Mouse (Mus musculus) cortical plate, adult 2 months (tissue): ENCODE measurements around the gene Homer1. TPM values are rescaled to one million over a fixed set of nuclear protein-coding genes. Genes with fewer than 3 reads are reported as not detected.

Source experiments
- H3K27ac ChIP-seq: fragments of 200-500 bp; 2 replicates; pipeline ENCODE4 v1.5.1; 2012; ENCODE audit warnings: low read length, control low read depth, inconsistent platforms; ENCODE audit not compliant: insufficient read depth
- H3K4me1 ChIP-seq: fragments of 200-500 bp; 2 replicates; pipeline ENCODE4 v1.6.1; 2011; ENCODE audit warnings: low read length; ENCODE audit not compliant: control insufficient read depth, insufficient read depth
- H3K4me3 ChIP-seq: fragments of 200-500 bp; 2 replicates; pipeline ENCODE4 v1.5.1; 2011; ENCODE audit warnings: mild to moderate bottlenecking, low read length, control low read depth; ENCODE audit not compliant: insufficient read depth
- CTCF ChIP-seq: fragments of 200-500 bp; IDR thresholded peaks from 2 replicates; pipeline ENCODE4 v1.5.1; 2011; ENCODE audit warnings: mild to moderate bottlenecking, control low read depth, low read length; ENCODE audit not compliant: insufficient read depth; ENCODE audit errors: extremely low read depth
- POLR2A ChIP-seq: fragments of 200-500 bp; IDR thresholded peaks from 2 replicates; pipeline ENCODE4 v1.6.1; 2011; ENCODE audit warnings: mild to moderate bottlenecking, low read length, control low read depth; ENCODE audit not compliant: insufficient read depth; ENCODE audit errors: extremely low read depth
- polyA plus RNA-seq: library from polyadenylated mRNA; depleted of rRNA; stranded (reverse); fragments of >200 nt; gene quantifications from 2 replicates; pipeline ENCODE4 v1.2.3, GENCODE M21; 2012

Gene Homer1
- polyA plus RNA-seq, 1 experiment = 82.5 TPM

- Histone ChIP-seq H3K4me1 (peaks cover 2% of the 10 kb centered on the region; the same call in 1 of the 2 replicates), H3K27ac (no peak overlapping the region), H3K4me3 (no peak overlapping the region)
- no peak for TF ChIP-seq POLR2A
- TF ChIP-seq CTCF = no peak
These were observed 32.3 kb downstream of the Homer1 start for GRCm38 (mm10) chr13:93331721-93332120.

DNA sequence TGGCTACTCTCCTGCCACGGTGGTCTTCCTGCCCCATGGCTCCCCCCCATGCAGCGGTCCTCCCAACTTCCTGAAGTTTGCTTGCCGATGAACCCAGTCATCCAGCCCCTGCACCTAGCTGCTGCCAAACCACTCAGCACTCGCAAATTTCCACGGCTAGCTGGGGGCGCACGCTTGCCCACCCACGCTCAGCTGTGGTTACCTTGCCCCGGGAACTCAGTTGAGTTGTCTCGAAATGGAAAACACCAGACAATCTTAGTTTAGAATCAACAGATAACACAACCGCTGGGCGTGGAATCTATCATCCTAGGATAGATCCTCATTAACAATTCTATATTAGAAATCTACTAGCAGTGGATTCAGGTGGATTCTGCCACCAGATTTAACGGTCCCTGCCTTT lies 33.1 kb downstream of the Homer1 start:
- Histone ChIP-seq H3K27ac (no peak overlapping the region), H3K4me1 (peaks cover 2% of the 10 kb centered on the region; the same call in 1 of the 2 replicates), H3K4me3 (no peak overlapping the region)
- TF ChIP-seq POLR2A (no peak), CTCF (no peak)

DNA sequence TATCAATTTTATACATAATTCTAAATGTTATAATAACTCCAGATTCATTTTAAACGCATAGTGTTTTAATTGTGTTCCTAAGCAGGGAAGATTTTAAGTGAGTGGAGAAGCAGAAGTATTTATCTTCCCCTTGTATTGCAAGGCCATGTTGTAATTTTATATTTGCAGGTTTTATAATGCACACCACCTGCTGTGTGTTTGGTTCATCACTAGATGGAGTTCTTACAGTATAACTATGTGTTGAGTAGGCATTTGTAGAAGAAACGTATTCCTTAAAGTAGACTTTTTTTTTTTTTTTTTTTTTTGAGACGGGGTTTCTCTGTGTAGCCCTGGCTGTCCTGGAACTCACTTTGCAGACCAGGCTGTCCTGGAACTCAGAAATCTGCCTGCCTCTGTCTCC lies 35.9 kb downstream of the Homer1 start:
- Histone ChIP-seq H3K27ac (no peak overlapping the region), H3K4me3 (no peak overlapping the region), H3K4me1 (peaks cover 2% of the 10 kb centered on the region; the same call in 1 of the 2 replicates)
- no peak for TF ChIP-seq CTCF
- no peak for TF ChIP-seq POLR2A

GRCm38 (mm10) chr13:93338394-93338793 lies 39.0 kb downstream of the Homer1 start:
- no peaks in the 10 kb centered on the region for H3K4me1 ChIP-seq
- H3K4me3 ChIP-seq = no peak overlapping the region
- no peak overlapping the region for H3K27ac ChIP-seq
- no peak for TF ChIP-seq POLR2A
- TF ChIP-seq CTCF = no peak

- TF ChIP-seq CTCF = no peak
- TF ChIP-seq POLR2A = no peak
These were observed 41.3 kb downstream of the Homer1 start for GRCm38 (mm10) chr13:93340555-93341278.

GRCm38 (mm10) chr13:93342641-93343040 lies 43.2 kb downstream of the Homer1 start:
- Histone ChIP-seq H3K27ac (no peak overlapping the region), H3K4me1 (peaks cover 2% of the 10 kb centered on the region; the same call in 1 of the 2 replicates), H3K4me3 (no peak overlapping the region)
- TF ChIP-seq CTCF (no peak), POLR2A (no peak)

More at GRCm38 (mm10) chr13:93340555-93341278, 41.3 kb downstream of the Homer1 start:
- Histone ChIP-seq H3K4me1 (peaks cover 2% of the 10 kb centered on the region; the same call in 1 of the 2 replicates), H3K4me3 (no peak overlapping the region), H3K27ac (no peak overlapping the region)

GRCm38 (mm10) chr13:93344395-93344794 lies 45.0 kb downstream of the Homer1 start:
- no peak overlapping the region for H3K27ac ChIP-seq
- no peak overlapping the region for H3K4me3 ChIP-seq
- H3K4me1 ChIP-seq = peaks cover 2% of the 10 kb centered on the region; the same call in 1 of the 2 replicates
- no peak for TF ChIP-seq POLR2A
- TF ChIP-seq CTCF = no peak

DNA sequence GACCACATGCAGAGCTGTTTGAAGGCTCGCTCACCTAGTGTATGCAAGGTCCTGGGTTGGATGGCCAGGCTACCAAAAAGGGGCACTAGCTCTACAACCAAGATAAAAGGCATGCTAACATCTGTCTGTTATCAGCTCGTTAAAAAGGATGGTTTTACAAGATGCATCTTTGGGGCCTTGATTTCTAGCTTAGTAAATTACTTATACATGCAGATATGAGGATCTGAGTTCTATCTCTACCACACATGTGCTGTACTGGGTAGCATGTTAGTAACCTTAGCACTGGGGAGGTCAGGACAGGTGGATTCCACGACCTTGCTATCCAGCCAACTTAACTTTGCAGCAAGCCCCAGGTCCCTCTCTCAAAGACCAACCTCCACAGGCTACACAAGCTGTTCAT lies 46.4 kb downstream of the Homer1 start:
- H3K4me3 ChIP-seq = no peak overlapping the region

GRCm38 (mm10) chr13:93352030-93352429 lies 52.6 kb downstream of the Homer1 start:
- H3K4me3 ChIP-seq = no peak overlapping the region
- TF ChIP-seq CTCF (no peak), POLR2A (no peak)
- H3K27ac ChIP-seq = no peak overlapping the region
- H3K4me1 ChIP-seq = no peaks in the 10 kb centered on the region; the same call in 1 of the 2 replicates

More for the DNA sequence above, 46.4 kb downstream of the Homer1 start:
- Histone ChIP-seq H3K4me1 (peaks cover 2% of the 10 kb centered on the region; the same call in 1 of the 2 replicates), H3K27ac (no peak overlapping the region)
- TF ChIP-seq POLR2A (no peak), CTCF (no peak)
